In the genomic region with DNA sequence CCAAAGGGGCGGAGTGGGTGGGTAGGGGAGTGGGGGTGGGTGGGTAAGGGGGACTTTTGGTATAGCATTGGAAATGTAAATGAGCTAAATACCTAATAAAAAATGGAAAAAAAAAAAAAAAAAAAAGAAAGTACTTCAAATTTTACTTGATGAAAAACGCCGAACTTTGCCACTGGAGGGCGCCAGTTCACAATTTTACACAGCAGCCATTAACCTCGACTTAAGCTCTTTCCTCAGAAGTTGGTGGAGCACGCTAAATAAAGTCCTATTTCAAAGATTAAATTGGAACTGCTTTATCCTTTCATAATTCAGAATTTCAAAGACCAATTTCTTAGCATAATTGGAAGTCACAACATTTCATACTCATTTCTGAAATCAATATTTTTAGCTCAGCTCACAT, we compare ENCODE assay signal across 8 mouse cellular contexts.
A peak's percentile ranks its signal among the peaks of the same experiment; 100 is the strongest.
DNase-seq lines count a peak whose midpoint lies in the region; ATAC-seq and TF ChIP-seq lines count a peak whose summit lies in the region.
"Not testable (repeated sequence)": the region's sequence is repeated elsewhere in the genome, so short reads cannot be mapped to it uniquely, and the experiment has no call there.

No protein-coding gene starts in this region.

- H3K4me3 ChIP-seq in gastrocnemius, adult 2 months; intestine, postnatal 0 days (ENCODE audit: low read depth, low read length); lung, embryonic 14.5 days (ENCODE audit: low read depth, low read length): not testable (repeated sequence)

- not testable (repeated sequence) for H3K36me3 ChIP-seq in intestine, postnatal 0 days (ENCODE audit: control insufficient read depth, insufficient read depth); lung, embryonic 14.5 days (ENCODE audit: insufficient read depth)

- peak; percentile 46 for TF ChIP-seq CTCF in gastrocnemius, adult 2 months (IDR thresholded peaks at IDR 0.05)
- peak; percentile 66 for TF ChIP-seq CTCF in intestine, postnatal 0 days (IDR thresholded peaks at IDR 0.05; ENCODE audit: low read depth)
- peak; percentile 60 for TF ChIP-seq CTCF in lung, embryonic 14.5 days (IDR thresholded peaks at IDR 0.05; ENCODE audit: low read depth)

- not testable (repeated sequence) for H3K9ac ChIP-seq in intestine, postnatal 0 days (ENCODE audit: low read depth, low read length); lung, embryonic 14.5 days

- not testable (repeated sequence) for H3K27me3 ChIP-seq in intestine, postnatal 0 days (replicated peaks; ENCODE audit: control insufficient read depth, insufficient read depth, low read length); lung, embryonic 14.5 days (ENCODE audit: insufficient read depth, low read length)

- not testable (repeated sequence) for H3K9me3 ChIP-seq in intestine, postnatal 0 days (ENCODE audit: control insufficient read depth); lung, embryonic 14.5 days (ENCODE audit: low read depth, low read length)

- DNase-seq in A20 (ENCODE audit: low read depth, low spot score): peak; percentile 2
- DNase-seq in adrenal gland, postnatal 25 days: peak; percentile 61
- DNase-seq in embryo, embryonic 11 days: peak; percentile 76
- peak; percentile 25 for DNase-seq in gastrocnemius, adult 2 months
- peak; percentile 42 to 87 for DNase-seq in layer of hippocampus, postnatal 25 days (ENCODE audit: extremely low spot score in 1 of 2, low spot score in 1 of 2)
- DNase-seq in lung, embryonic 14.5 days: peak; percentile 90
- DNase-seq in retina, postnatal 1 day: peak; percentile 75

- not testable (repeated sequence) for H3K4me2 ChIP-seq in intestine, postnatal 0 days (replicated peaks; ENCODE audit: low read depth); lung, embryonic 14.5 days

- H3K27ac ChIP-seq in gastrocnemius, adult 2 months; intestine, postnatal 0 days (ENCODE audit: low read depth, low read length); lung, embryonic 14.5 days (ENCODE audit: low read depth): not testable (repeated sequence)

- H3K4me1 ChIP-seq in intestine, postnatal 0 days (replicated peaks; ENCODE audit: control insufficient read depth, insufficient read depth, low read length); lung, embryonic 14.5 days (ENCODE audit: insufficient read depth): not testable (repeated sequence)

- intact Hi-C loops in gastrocnemius, adult 2 months (cut with DNase I): not testable (repeated sequence)

- 6% methylated on average over 5 of the region's 6 CpGs for WGBS in intestine, postnatal 0 days
- WGBS in lung, embryonic 14.5 days: 7% methylated on average over 5 of the region's 6 CpGs

- ATAC-seq in intestine, postnatal 0 days; lung, embryonic 14.5 days (ENCODE audit: insufficient read depth): not testable (repeated sequence)

Comparison
In these comparisons a context has a peak if more than half of its experiments do, and no peak if none do; other contexts are left out.
1. DNase-seq: peak in every context shown above with its lines; median percentile 90 in lung, embryonic 14.5 days; 76 in embryo, embryonic 11 days; 75 in retina, postnatal 1 day; 64 in layer of hippocampus, postnatal 25 days; 61 in adrenal gland, postnatal 25 days; 25 in gastrocnemius, adult 2 months; 2 in A20.